Mouse (Mus musculus): ENCODE data around the gene Alb. TPM values are rescaled to one million over a fixed set of nuclear protein-coding genes. Genes with fewer than 3 reads are reported as not detected.

Gene Alb
- polyA plus RNA-seq, 2 experiments = 0.73 to 6.9 TPM

- no peaks in the 10 kb centered on the region for H3K9me3 ChIP-seq (ENCODE audit: control insufficient read depth, low read length)
- H3K36me3 ChIP-seq (ENCODE audit: control insufficient read depth, insufficient read depth, low read length) = no peaks in the 10 kb centered on the region
- H3K4me2 ChIP-seq (replicated peaks; ENCODE audit: low read depth, low read length, severe bottlenecking) = no peak overlapping the region
- no peak overlapping the region for H3K4me3 ChIP-seq (replicated peaks; ENCODE audit: low read length)
- WGBS = 58% methylated on average over 5 of the region's 5 CpGs
- no peaks in the 10 kb centered on the region for H3K27me3 ChIP-seq (ENCODE audit: control insufficient read depth, insufficient read depth, low read length)
- no peaks in the 10 kb centered on the region for H3K4me1 ChIP-seq (ENCODE audit: control insufficient read depth, insufficient read depth, low read length)
- no peak overlapping the region for H3K9ac ChIP-seq (ENCODE audit: low read depth, low read length, severe bottlenecking)
- ATAC-seq (ENCODE audit: low FRiP score, low read depth) = no peak
- DNase-seq (ENCODE audit: low spot score) = no peak
- H3K27ac ChIP-seq (replicated peaks; ENCODE audit: low read depth, low read length) = no peak overlapping the region
- TF ChIP-seq POLR2A (IDR thresholded peaks at IDR 0.05; ENCODE audit: borderline replicate concordance, extremely low read depth, insufficient read depth, insufficient read length) = no peak
These were observed 2.0 kb upstream of the Alb start for GRCm38 (mm10) chr5:90458727-90459126.

GRCm38 (mm10) chr5:90466806-90467205 lies 6.1 kb downstream of the Alb start:
- no peak for DNase-seq (ENCODE audit: low spot score)
- WGBS = 54% methylated on average over 4 of the region's 4 CpGs
- no peak overlapping the region for H3K4me2 ChIP-seq (replicated peaks; ENCODE audit: low read depth, low read length, severe bottlenecking)

GRCm38 (mm10) chr5:90467245-90467644 lies 6.5 kb downstream of the Alb start:
- Histone ChIP-seq H3K9me3 (ENCODE audit: control insufficient read depth, low read length) (no peaks in the 10 kb centered on the region), H3K27ac (replicated peaks; ENCODE audit: low read depth, low read length) (no peak overlapping the region), H3K36me3 (ENCODE audit: control insufficient read depth, insufficient read depth, low read length) (no peaks in the 10 kb centered on the region), H3K4me3 (replicated peaks; ENCODE audit: low read length) (no peak overlapping the region), H3K9ac (ENCODE audit: low read depth, low read length, severe bottlenecking) (no peak overlapping the region), H3K4me1 (ENCODE audit: control insufficient read depth, insufficient read depth, low read length) (no peaks in the 10 kb centered on the region), H3K4me2 (replicated peaks; ENCODE audit: low read depth, low read length, severe bottlenecking) (no peak overlapping the region), H3K27me3 (ENCODE audit: control insufficient read depth, insufficient read depth, low read length) (no peaks in the 10 kb centered on the region)
- ATAC-seq (ENCODE audit: low FRiP score, low read depth) (no peak), DNase-seq (ENCODE audit: low spot score) (peak; percentile 6)
- TF ChIP-seq POLR2A (IDR thresholded peaks at IDR 0.05; ENCODE audit: borderline replicate concordance, extremely low read depth, insufficient read depth, insufficient read length) = no peak
- WGBS = 36% methylated on average over 6 of the region's 6 CpGs

More at GRCm38 (mm10) chr5:90466806-90467205, 6.1 kb downstream of the Alb start:
- Histone ChIP-seq H3K36me3 (ENCODE audit: control insufficient read depth, insufficient read depth, low read length) (no peaks in the 10 kb centered on the region), H3K9ac (ENCODE audit: low read depth, low read length, severe bottlenecking) (no peak overlapping the region), H3K9me3 (ENCODE audit: control insufficient read depth, low read length) (no peaks in the 10 kb centered on the region), H3K27ac (replicated peaks; ENCODE audit: low read depth, low read length) (no peak overlapping the region), H3K4me3 (replicated peaks; ENCODE audit: low read length) (no peak overlapping the region), H3K4me1 (ENCODE audit: control insufficient read depth, insufficient read depth, low read length) (no peaks in the 10 kb centered on the region), H3K27me3 (ENCODE audit: control insufficient read depth, insufficient read depth, low read length) (no peaks in the 10 kb centered on the region)
- no peak for ATAC-seq (ENCODE audit: low FRiP score, low read depth)
- no peak for TF ChIP-seq POLR2A (IDR thresholded peaks at IDR 0.05; ENCODE audit: borderline replicate concordance, extremely low read depth, insufficient read depth, insufficient read length)

GRCm38 (mm10) chr5:90470836-90471235 lies 10.1 kb downstream of the Alb start:
- TF ChIP-seq POLR2A (IDR thresholded peaks at IDR 0.05; ENCODE audit: borderline replicate concordance, extremely low read depth, insufficient read depth, insufficient read length) = no peak
- no peaks in the 10 kb centered on the region for H3K27me3 ChIP-seq (ENCODE audit: control insufficient read depth, insufficient read depth, low read length)
- no peak overlapping the region for H3K27ac ChIP-seq (replicated peaks; ENCODE audit: low read depth, low read length)
- 84% methylated on average over 3 of the region's 3 CpGs for WGBS
- H3K4me1 ChIP-seq (ENCODE audit: control insufficient read depth, insufficient read depth, low read length) = no peaks in the 10 kb centered on the region
- H3K4me2 ChIP-seq (replicated peaks; ENCODE audit: low read depth, low read length, severe bottlenecking) = no peak overlapping the region
- H3K36me3 ChIP-seq (ENCODE audit: control insufficient read depth, insufficient read depth, low read length) = no peaks in the 10 kb centered on the region
- no peak overlapping the region for H3K9ac ChIP-seq (ENCODE audit: low read depth, low read length, severe bottlenecking)
- DNase-seq (ENCODE audit: low spot score) (no peak), ATAC-seq (ENCODE audit: low FRiP score, low read depth) (no peak)
- H3K9me3 ChIP-seq (ENCODE audit: control insufficient read depth, low read length) = no peaks in the 10 kb centered on the region
- H3K4me3 ChIP-seq (replicated peaks; ENCODE audit: low read length) = no peak overlapping the region

GRCm38 (mm10) chr5:90473902-90474301 lies 13.2 kb downstream of the Alb start:
- H3K27ac ChIP-seq (replicated peaks; ENCODE audit: low read depth, low read length) = no peak overlapping the region
- no peak for ATAC-seq (ENCODE audit: low FRiP score, low read depth)
- 81% methylated on average over 4 of the region's 4 CpGs for WGBS

GRCm38 (mm10) chr5:90474369-90474768 lies 13.7 kb downstream of the Alb start:
- no peak overlapping the region for H3K4me3 ChIP-seq (replicated peaks; ENCODE audit: low read length)
- no peak for ATAC-seq (ENCODE audit: low FRiP score, low read depth)
- TF ChIP-seq POLR2A (IDR thresholded peaks at IDR 0.05; ENCODE audit: borderline replicate concordance, extremely low read depth, insufficient read depth, insufficient read length) = no peak
- 76% methylated on average over 5 of the region's 5 CpGs for WGBS
- H3K4me1 ChIP-seq (ENCODE audit: control insufficient read depth, insufficient read depth, low read length) = no peaks in the 10 kb centered on the region
- H3K9me3 ChIP-seq (ENCODE audit: control insufficient read depth, low read length) = no peaks in the 10 kb centered on the region
- H3K9ac ChIP-seq (ENCODE audit: low read depth, low read length, severe bottlenecking) = no peak overlapping the region
- H3K27me3 ChIP-seq (ENCODE audit: control insufficient read depth, insufficient read depth, low read length) = no peaks in the 10 kb centered on the region
- no peak overlapping the region for H3K4me2 ChIP-seq (replicated peaks; ENCODE audit: low read depth, low read length, severe bottlenecking)
- no peaks in the 10 kb centered on the region for H3K36me3 ChIP-seq (ENCODE audit: control insufficient read depth, insufficient read depth, low read length)
- H3K27ac ChIP-seq (replicated peaks; ENCODE audit: low read depth, low read length) = no peak overlapping the region
- DNase-seq (ENCODE audit: low spot score) = no peak

More at GRCm38 (mm10) chr5:90473902-90474301, 13.2 kb downstream of the Alb start:
- no peak for TF ChIP-seq POLR2A (IDR thresholded peaks at IDR 0.05; ENCODE audit: borderline replicate concordance, extremely low read depth, insufficient read depth, insufficient read length)
- no peak for DNase-seq (ENCODE audit: low spot score)
- Histone ChIP-seq H3K9me3 (ENCODE audit: control insufficient read depth, low read length) (no peaks in the 10 kb centered on the region), H3K27me3 (ENCODE audit: control insufficient read depth, insufficient read depth, low read length) (no peaks in the 10 kb centered on the region), H3K4me3 (replicated peaks; ENCODE audit: low read length) (no peak overlapping the region), H3K9ac (ENCODE audit: low read depth, low read length, severe bottlenecking) (no peak overlapping the region), H3K4me1 (ENCODE audit: control insufficient read depth, insufficient read depth, low read length) (no peaks in the 10 kb centered on the region), H3K36me3 (ENCODE audit: control insufficient read depth, insufficient read depth, low read length) (no peaks in the 10 kb centered on the region), H3K4me2 (replicated peaks; ENCODE audit: low read depth, low read length, severe bottlenecking) (no peak overlapping the region)

Measured in limb, embryonic 14.5 days (tissue).